Mouse (Mus musculus) layer of hippocampus, adult 9-10 months (tissue): Measurements from ENCODE around the gene Snta1.
"Not testable (repeated sequence)": the region's sequence is repeated elsewhere in the genome, so short reads cannot be mapped to it uniquely, and the experiment has no call there.

Experiments used
- DNase-seq: peaks from one replicate; pipeline ENCODE4 v3.0.0; 2022; ENCODE audit warnings: low spot score

The Snta1 gene

DNA sequence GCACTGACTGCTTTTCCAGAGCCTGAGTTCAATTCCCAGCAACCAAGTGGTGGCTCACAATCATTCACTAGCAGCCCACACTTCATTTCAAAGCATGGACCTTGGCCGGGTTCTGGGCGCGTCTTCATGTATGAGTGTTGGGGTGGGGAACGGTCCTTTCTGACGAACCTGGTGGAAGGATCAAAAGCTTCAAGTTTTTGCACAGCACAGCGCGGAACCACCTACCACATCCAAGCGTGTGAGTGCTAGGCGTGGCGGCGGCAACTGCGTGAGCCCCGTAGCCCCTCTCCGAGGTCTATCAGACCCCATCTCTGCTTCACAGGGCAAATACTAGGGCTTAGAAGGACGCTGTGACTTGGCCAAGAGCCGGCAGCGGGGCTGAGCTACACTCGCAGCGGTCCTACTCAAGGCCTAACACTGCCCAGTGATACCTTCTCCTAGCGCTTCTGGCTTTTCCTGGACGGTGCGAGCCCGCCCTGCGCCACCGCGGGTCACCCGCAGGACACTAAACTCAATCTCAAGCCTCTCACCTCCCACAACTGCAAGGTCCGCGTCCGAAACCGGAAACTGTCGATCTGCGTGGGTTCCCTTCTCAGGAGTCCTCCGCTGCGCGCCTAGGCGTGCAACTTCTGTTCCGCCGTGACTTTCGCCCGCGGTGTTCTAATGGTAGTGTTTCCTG is 35.6 kb downstream of the Snta1 start:
- peak; percentile 63 for DNase-seq

DNA sequence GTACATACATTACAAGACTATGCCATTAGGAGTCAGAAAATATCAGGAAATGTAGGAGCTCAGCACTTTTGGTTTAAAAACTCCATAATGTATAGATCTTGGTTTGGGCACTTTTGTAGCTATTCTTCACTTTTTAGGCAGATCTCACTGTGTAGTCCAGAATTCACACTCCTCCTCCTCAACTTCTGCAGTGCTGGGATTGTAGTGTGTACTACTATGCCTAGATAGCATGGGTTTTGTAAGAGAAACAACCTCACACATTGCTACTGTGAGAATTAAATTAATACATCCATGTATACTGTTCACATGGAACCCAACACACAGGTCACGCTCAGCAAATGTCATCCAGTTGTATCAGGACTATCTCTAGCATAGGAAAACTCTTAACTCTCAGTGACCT is 40.4 kb downstream of the Snta1 start:
- no peak for DNase-seq

GRCm38 (mm10) chr2:154354000-154354425 is 53.9 kb downstream of the Snta1 start:
- DNase-seq: not testable (repeated sequence)

- DNase-seq: no peak
Measured at GRCm38 (mm10) chr2:154348152-154348551, 59.7 kb downstream of the Snta1 start.

DNA sequence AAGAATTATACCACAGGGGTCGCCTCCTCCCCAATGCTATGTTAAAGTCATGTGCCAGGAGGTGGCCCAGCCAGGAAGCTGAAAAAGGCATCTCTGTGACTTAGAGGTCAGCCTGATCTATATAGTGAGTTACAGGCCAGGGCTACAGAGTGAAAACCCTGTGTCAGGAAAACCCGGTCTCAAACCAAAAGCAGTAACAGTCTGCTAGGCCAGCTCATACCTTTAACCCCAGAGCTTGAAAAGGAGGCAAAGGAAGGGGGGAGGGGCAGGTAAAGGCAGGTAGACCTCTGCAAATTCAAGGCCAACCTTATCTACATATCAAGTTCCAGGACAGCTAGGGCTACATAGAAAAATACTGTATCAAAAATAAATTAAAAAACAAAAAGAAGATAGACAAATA is 68.5 kb downstream of the Snta1 start:
- DNase-seq: no peak

DNA sequence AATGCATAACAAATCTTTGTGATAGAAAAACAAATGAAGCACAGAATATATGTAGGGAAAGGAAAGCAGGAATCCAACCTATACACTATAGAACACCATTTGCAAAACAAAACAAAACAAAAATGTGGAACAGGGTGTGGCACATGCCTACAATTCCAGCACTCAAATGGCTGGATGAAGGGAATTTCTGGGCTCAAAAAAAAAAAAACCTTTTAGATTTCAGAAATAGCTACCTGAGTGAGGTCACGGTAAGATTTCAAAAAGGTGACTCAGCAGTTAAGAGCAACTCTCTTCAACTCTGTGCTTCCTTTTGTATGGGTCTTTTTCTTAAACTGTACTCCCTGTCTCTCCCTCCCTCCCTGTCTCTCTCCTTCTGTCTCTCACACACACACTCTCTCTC is 69.7 kb downstream of the Snta1 start:
- no peak for DNase-seq

GRCm38 (mm10) chr2:154335572-154335971 is 72.3 kb downstream of the Snta1 start:
- DNase-seq: no peak

GRCm38 (mm10) chr2:154326852-154327251 is 81.0 kb downstream of the Snta1 start:
- no peak for DNase-seq
